Mouse (Mus musculus) layer of hippocampus, adult 6 months (tissue): Measurements from ENCODE around the gene Tbc1d8b. TPM values are rescaled to one million over a fixed set of nuclear protein-coding genes. Genes with fewer than 3 reads are reported as not detected.

ENCODE experiments used
- long read RNA-seq, 2 experiments: library from polyadenylated mRNA; unstranded; transcript quantifications; one replicate each; pipeline ENCODE4 v2.0.0; 2019 to 2020
- polyA plus RNA-seq: library from polyadenylated mRNA; unstranded; fragments of <200 nt; fragmentation: Nextera tagmentation; gene quantifications from 2 replicates; pipeline ENCODE4 v1.2.3, GENCODE M21; 2021

Tbc1d8b gene
- 0.94 and 1.4 TPM in 2 replicates for polyA plus RNA-seq
- long read RNA-seq, experiment 1, partial matches to known transcripts = 1 of 1 reads
- long read RNA-seq, experiment 1, other reads (novel, unspliced or antisense) = 0 of 1 reads
- long read RNA-seq, experiment 2, partial matches to known transcripts = 2 of 2 reads
- long read RNA-seq, experiment 2, other reads (novel, unspliced or antisense) = 0 of 2 reads

GRCm38 (mm10) chrX:139684775-139685695, at the start of gene Tbc1d8b:
Gene Tbc1d8b (plus strand): TSS chrX:139684996.

GRCm38 (mm10) chrX:139714381-139714780, 29.6 kb downstream of the Tbc1d8b start, which contains the start of gene Gm15013:
Gene Gm15013 (minus strand): TSS chrX:139714481.

GRCm38 (mm10) chrX:139782278-139783044, 97.7 kb downstream of the Tbc1d8b start, which contains the start of gene Ripply1:
Gene Ripply1 (minus strand): TSS chrX:139782353.

GRCm38 (mm10) chrX:139800406-139800878, 115.6 kb downstream of the Tbc1d8b start, which contains the start of gene Cldn2:
Gene Cldn2 (plus strand): TSS chrX:139800828.

Other genes with a start within 250 kb of the Tbc1d8b start
- 0.25 and 0.63 TPM in 2 replicates for gene D330045A20Rik, start 204.6 kb upstream of the Tbc1d8b start, polyA plus RNA-seq
- gene Rnf128, start 121.7 kb upstream of the Tbc1d8b start, polyA plus RNA-seq = 22.4 and 27.7 TPM in 2 replicates
- gene Gm15013, start 29.5 kb downstream of the Tbc1d8b start, polyA plus RNA-seq = not detected in 2 replicates
- not detected in 2 replicates for gene Ripply1, start 97.4 kb downstream of the Tbc1d8b start, polyA plus RNA-seq
- gene Cldn2, start 115.8 kb downstream of the Tbc1d8b start, polyA plus RNA-seq = 0.34 and 8.4 TPM in 2 replicates
- gene Morc4, start 186.7 kb downstream of the Tbc1d8b start, polyA plus RNA-seq = 0.43 and 0.89 TPM in 2 replicates